Mouse (Mus musculus): Measurements from ENCODE around the gene Gpr108.

- TF ChIP-seq CTCF (IDR thresholded peaks at IDR 0.05; ENCODE audit: borderline replicate concordance, insufficient read depth, low read length): no peak
- TF ChIP-seq POLR2A (IDR thresholded peaks at IDR 0.05; ENCODE audit: low read depth, low read length): no peak
These were observed 13.6 kb upstream of the Gpr108 start for GRCm38 (mm10) chr17:57261796-57262195.

Data from embryonic fibroblast, embryonic 13.5 days (primary cell).